Mouse (Mus musculus) MEL-GATA-1-ER (cell line): ENCODE measurements around the gene Sept8.
A peak's percentile ranks its signal among the peaks of the same experiment; 100 is the strongest.

Experiments used
- DNase-seq: peaks from one replicate; pipeline ENCODE4 v3.0.0-alpha.2; 2012; ENCODE audit warnings: low read depth; ENCODE audit errors: extremely low read depth

Gene Sept8

DNA sequence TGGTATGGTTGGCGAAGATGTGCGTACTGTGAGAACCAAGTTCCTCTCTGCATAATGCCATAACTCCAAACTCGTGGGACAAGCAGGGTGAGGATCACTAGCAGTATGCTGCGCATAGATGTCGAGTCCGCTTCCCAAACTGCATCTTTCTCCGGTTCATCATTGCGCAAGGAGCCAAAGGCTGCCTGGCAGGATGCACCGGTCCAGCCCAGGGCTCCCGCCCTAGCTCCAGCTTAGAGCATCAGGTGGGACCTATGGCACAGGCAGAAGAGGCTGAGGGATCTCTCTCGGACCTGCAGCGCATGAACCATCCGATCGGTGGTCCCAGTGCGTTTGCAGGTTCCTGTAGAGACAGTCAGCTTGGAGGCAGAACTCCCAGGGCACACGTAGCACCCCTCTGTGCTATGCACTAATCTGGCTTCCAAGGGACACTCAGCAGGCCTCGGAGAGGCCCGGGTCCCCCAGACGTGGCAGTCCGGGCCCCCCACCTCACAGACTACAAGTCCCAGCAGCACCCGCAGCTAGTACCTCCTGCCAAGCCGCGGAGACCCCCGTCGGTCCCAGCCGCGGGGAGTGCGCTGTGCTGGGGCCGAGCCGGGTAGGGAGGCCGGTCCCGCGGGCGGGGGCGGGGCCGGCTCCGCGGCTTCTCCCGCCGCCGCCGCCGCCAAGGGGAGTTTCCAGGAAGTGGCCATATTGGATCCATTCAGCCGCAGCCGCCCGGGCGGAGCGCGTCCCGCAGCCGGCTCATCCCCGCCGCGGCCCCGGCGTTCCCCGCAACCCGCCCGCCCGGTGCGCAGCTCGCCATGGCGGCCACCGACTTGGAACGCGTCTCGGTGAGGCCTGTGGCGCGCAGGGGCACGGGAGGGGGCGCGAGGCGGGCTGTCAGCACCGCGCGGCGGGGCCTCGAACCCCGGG lies at the start of gene Sept8:
Gene Sept8, plus strand, starts transcription at position 51 of the 915 bp plus-strand sequence.
- DNase-seq = no peak

- no peak for DNase-seq
These were observed 49.6 kb upstream of the Sept8 start for GRCm38 (mm10) chr11:53469294-53469967.

DNA sequence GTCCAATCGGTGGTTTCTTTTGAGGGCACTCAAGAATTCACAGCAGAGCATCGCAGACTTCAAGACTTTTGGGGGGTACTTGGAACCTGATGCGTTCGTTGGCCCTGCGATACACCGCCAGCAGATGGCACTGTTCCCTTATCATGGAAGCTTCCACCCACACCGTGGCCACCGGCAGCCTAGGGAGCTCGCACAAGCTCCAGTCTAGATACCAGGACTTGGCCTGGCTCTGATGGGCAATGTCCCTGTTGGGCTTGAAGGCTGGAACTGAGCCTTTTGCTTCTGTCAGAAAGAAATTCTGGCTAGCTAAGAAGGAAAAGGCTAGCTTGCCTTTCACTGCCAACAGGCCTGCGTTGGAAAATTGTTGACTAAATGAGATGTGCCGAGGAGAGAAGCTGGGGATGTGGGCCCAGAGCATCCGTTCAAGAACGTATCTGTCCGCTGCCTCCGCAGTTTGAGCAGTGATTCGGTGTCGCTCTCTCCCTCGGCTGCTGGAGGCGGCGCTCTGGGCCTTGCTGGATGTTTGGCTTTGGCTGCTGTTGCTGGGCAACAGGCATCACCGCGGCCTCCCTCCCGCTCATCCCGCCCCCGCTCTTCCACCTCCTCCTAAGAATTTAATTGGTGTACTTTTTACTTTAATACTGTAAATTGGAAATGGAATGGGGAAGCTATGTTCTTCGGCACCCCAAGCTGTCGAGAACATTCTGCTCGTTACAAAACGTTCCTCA lies 48.9 kb upstream of the Sept8 start, which contains the start of gene Gm9837:
Gene Gm9837, minus strand, starts transcription at position 512 of the 728 bp plus-strand sequence.
- peak; percentile 58 for DNase-seq

DNA sequence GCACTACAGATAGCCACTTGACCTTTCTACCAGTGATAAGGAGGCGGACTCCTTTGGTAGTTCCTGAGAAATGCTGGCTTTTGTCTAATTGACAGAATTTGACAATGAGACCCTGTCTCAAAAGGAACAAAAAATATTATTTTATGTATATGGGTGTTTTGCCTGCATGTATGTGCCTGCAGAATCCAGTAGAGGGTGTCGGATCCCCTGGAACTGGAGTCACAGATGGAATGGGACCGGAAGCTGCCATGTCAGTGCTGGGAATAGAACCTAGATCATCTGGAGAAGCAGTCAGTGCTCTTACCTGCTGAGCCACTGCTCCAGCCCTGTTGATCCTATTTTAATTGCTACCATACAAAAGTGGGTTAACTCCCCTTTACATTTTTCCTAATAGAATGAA lies 46.3 kb upstream of the Sept8 start:
- no peak for DNase-seq

- no peak for DNase-seq
These were observed 43.4 kb upstream of the Sept8 start for GRCm38 (mm10) chr11:53475620-53476019.

- no peak for DNase-seq
These were observed 41.2 kb upstream of the Sept8 start for GRCm38 (mm10) chr11:53477833-53478232.

- DNase-seq = no peak
These were observed 40.5 kb upstream of the Sept8 start for GRCm38 (mm10) chr11:53478383-53479170.

- DNase-seq = no peak
These were observed 39.8 kb upstream of the Sept8 start for GRCm38 (mm10) chr11:53479171-53479782.

DNA sequence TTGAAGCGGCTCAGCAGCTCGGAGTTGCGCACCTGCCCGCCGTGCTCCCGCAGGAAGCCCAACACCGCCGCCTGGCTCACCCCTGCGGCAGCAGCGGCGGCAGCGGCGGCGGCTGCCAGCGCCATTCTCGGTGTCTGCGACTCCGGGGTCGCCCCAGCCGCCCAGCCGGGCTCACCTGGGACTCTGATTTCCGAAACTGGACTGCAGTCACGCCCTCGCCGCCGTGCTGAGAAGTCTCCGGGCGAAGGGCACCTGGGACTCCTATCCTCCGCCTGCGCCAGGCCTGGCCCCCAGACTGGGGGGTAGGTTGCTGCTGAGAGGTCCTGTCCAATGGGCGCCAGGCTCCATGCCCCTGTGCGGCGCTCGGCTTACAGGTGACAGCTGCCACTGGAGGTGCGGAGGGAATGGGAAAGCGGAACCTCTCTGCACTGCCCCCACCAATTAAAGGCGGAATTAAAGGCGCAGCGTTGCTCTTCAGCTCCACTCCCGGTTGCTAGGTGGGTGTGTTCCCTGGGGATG lies 39.2 kb upstream of the Sept8 start, which contains the start of the genes Gm9945 and Sowaha:
Gene Gm9945, plus strand, starts transcription at position 384 of the 519 bp plus-strand sequence.
Gene Sowaha, minus strand, starts transcription at position 492 of the 519 bp plus-strand sequence.
- DNase-seq = no peak

GRCm38 (mm10) chr11:53481088-53481730 lies 37.8 kb upstream of the Sept8 start:
- DNase-seq = peak; percentile 90

GRCm38 (mm10) chr11:53483159-53483891 lies 35.7 kb upstream of the Sept8 start:
- peak; percentile 56 for DNase-seq

- DNase-seq = no peak
These were observed 33.3 kb upstream of the Sept8 start for GRCm38 (mm10) chr11:53485719-53486118.

DNA sequence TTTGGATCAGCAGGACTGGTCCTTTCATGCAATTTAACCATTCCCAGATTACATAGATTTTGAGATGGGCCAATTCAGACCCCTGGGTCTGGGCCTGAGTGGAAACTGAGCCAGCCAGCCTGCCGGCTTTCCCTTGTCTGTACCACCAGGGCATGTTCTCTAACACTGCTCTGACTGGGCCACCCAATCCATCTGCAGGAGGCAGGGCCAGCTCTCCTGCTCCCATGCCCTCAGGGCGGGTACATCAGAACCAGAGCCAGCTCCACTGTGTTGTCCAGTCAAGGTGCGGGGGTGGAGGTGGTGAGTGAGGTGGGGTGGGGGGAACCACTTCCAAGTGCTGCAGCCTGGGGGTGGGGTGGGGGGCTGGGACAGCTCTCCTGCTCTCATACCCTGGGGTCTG lies 32.7 kb upstream of the Sept8 start:
- DNase-seq = no peak

GRCm38 (mm10) chr11:53486822-53487594 lies 32.0 kb upstream of the Sept8 start:
- DNase-seq = no peak

DNA sequence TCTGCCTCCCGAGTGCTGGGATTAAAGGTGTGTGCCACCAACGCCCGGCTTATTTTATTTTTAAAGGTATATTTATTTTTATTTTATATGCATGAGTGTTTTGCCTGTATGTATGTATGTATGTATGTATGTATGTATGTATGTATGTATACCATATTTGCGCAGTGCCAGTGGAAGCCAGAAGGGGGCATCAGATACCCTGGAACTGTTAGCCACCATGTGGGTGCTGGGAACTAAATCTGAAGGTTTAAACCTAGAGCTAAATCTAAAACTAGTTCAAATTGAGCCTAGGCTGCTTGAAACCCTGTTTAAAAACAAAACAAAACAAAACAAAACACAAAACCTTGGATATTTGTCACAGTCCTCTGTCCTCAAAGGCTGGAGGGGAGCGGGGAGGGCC lies 30.1 kb upstream of the Sept8 start:
- no peak for DNase-seq

GRCm38 (mm10) chr11:53489421-53489820 lies 29.6 kb upstream of the Sept8 start:
- DNase-seq = no peak

GRCm38 (mm10) chr11:53491954-53492401 lies 27.1 kb upstream of the Sept8 start:
- DNase-seq = no peak
